Mouse (Mus musculus) right cerebral cortex, postnatal 36 days (tissue): ENCODE measurements around the gene Emc10.

Source experiments
- DNase-seq, 2 experiments: peaks; one replicate each; pipeline ENCODE4 v3.0.0; 2022; ENCODE audit warnings: low spot score in 2 of 2, mixed read lengths in 1 of 2

Emc10 gene

GRCm38 (mm10) chr7:44484841-44485571 lies 11.3 kb downstream of the Emc10 start:
- DNase-seq: peak in 1 of 2 experiments; percentile 73

GRCm38 (mm10) chr7:44484109-44484508 lies 12.2 kb downstream of the Emc10 start:
- DNase-seq: peak in 1 of 2 experiments; percentile 0

GRCm38 (mm10) chr7:44482836-44483435 lies 13.4 kb downstream of the Emc10 start:
- no peak for DNase-seq

- peak in 1 of 2 experiments; percentile 2 for DNase-seq
Measured at GRCm38 (mm10) chr7:44475046-44475614, 21.2 kb downstream of the Emc10 start.

GRCm38 (mm10) chr7:44474419-44474818 lies 21.9 kb downstream of the Emc10 start:
- peak; percentile 61 to 66 for DNase-seq

- DNase-seq: peak in 1 of 2 experiments; percentile 1
Measured at GRCm38 (mm10) chr7:44472961-44473646, 23.2 kb downstream of the Emc10 start.

- no peak for DNase-seq
Measured at GRCm38 (mm10) chr7:44472558-44472885, 23.8 kb downstream of the Emc10 start.

- DNase-seq: peak in 1 of 2 experiments; percentile 6
Measured at GRCm38 (mm10) chr7:44471880-44472557, 24.3 kb downstream of the Emc10 start.

GRCm38 (mm10) chr7:44470696-44471612 lies 25.4 kb downstream of the Emc10 start:
- DNase-seq: peak in 1 of 2 experiments; percentile 3

- peak in 1 of 2 experiments; percentile 1 for DNase-seq
Measured at GRCm38 (mm10) chr7:44469677-44470675, 26.4 kb downstream of the Emc10 start.

GRCm38 (mm10) chr7:44468644-44469285 lies 27.6 kb downstream of the Emc10 start:
- peak in 1 of 2 experiments; percentile 14 for DNase-seq

GRCm38 (mm10) chr7:44467811-44468411 lies 28.4 kb downstream of the Emc10 start, which contains the start of gene Josd2:
Gene Josd2 (plus strand): TSS chr7:44467980.
- peak; percentile 95 to 98 for DNase-seq

GRCm38 (mm10) chr7:44466888-44467311 lies 29.4 kb downstream of the Emc10 start:
- no peak for DNase-seq

- DNase-seq: no peak
Measured at GRCm38 (mm10) chr7:44466006-44466887, 30.1 kb downstream of the Emc10 start.

GRCm38 (mm10) chr7:44465111-44465510 lies 31.2 kb downstream of the Emc10 start, which contains the start of gene Aspdh:
Gene Aspdh (plus strand): TSS chr7:44465391.
- DNase-seq: no peak

GRCm38 (mm10) chr7:44464511-44464910 lies 31.8 kb downstream of the Emc10 start:
- peak; percentile 80 to 88 for DNase-seq

- no peak for DNase-seq
Measured at GRCm38 (mm10) chr7:44463556-44464225, 32.6 kb downstream of the Emc10 start.
